Mouse (Mus musculus): Measurements from ENCODE around the gene Kri1.
"Not testable (repeated sequence)": the region's sequence is repeated elsewhere in the genome, so short reads cannot be mapped to it uniquely, and the experiment has no call there.

Kri1 gene

DNA sequence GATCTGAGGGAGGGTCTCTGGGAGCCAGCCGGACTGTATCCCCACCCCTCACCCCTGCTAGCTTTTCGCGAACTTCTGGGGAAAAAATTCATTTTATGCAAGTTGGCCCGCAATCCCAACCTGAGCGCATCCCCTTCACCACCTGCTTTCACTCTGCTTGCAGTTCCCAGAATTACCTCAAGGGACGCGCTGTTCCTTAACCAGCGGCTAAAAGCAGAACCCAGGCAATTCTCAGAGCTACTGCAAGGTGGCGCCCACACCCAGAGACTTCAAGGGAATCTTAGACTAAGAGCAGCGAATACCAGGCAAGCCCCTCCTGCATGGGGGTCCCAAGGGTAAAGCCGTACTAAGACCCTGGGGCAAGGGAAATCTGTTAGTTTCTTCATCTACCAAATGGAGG is 46.4 kb downstream of the Kri1 start:
- DNase-seq: peak; percentile 89 to 93

DNA sequence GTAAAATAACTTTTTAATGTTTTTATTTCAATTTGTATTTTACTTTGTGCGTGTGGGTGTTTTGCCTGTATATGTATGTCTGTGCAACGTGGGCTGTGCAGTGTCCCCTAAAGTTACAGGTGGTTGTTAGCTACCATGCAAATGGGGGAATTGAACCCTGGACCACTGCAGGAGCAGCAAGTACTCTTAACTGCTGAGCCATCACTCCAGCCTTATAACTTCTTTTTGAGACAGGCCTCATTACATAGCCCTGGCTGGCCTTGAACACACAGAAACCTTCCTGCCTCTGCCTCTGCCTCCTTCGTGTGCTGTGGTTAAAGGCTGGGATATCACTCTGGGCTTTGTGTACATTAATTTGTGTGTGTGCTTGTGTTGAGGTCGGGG is 48.3 kb downstream of the Kri1 start:
- DNase-seq: no peak

DNA sequence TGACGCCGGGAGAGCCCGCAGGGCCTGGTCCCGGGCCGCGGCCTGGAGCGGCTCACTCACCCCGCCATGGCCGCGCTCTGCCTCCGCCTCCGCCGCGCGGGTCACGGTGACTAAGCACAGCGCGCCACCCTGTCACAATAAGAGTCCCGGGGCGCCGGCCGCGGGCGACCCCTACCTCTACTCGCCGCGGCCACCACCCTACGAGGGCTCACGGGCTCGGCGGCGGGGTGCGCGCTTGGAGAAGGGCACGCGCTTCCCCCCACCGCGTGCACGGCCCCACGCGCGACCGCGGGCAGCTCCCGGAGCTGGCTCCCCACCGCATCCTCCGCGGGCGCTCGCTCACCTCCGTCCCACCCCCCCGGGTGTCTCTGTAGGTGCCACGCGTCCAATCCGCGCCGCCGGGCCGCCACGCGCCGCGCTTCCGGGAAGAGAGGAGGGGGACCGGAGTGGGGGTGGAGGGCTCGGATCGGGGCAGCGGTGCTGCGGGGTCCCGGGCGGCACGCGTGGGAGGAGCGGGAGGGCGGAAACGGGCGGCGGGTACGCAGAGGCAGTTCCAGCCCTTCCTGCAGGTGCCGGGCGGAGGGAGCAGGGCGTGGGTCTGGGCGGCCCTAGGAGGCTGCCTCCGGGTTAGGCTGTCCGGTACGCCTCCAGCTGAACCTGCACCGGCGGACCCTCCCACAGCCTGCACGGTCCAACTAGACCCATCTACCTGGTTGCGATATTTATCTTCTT is 48.9 kb downstream of the Kri1 start, which contains the start of gene Keap1:
TSS of gene Keap1 (minus strand) at position 629 of the 732 bp plus-strand sequence.
- peak; percentile 82 to 91 for DNase-seq

DNA sequence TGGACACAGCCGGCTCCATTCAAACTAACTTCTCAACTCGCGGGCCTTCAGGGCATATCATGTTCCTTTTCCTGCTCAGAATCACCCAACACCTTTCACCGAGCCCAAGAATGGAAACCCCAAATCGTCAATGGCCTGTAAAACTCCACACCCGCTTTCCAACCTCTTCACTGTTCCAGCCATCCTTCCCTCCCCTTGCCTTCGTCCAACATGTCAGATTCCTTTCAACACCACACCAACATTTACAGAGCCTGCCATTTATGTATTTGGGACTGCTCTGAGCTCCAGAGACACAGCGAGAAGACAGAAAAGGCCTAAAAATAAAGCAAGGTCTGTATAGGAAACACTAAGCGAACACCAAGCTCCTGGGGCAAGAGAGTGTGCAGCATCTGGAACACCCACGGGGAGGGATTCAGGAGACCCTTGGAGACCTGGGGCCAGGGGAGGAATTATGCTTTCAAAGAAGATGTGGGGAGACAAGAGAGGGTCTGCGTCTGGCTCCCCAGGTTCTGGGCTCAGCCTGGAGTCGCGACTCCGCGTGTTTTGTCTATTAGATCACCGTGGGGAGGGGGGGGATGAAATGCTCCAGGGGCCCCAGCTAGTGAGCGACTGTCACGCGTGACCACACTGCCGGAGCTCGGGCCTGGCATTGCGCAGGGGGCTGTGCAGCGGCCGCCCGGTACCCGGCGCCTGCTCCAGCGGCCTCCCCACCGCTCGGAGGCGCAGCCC is 49.6 kb downstream of the Kri1 start:
- peak in 1 of 2 experiments; percentile 43 for DNase-seq

DNA sequence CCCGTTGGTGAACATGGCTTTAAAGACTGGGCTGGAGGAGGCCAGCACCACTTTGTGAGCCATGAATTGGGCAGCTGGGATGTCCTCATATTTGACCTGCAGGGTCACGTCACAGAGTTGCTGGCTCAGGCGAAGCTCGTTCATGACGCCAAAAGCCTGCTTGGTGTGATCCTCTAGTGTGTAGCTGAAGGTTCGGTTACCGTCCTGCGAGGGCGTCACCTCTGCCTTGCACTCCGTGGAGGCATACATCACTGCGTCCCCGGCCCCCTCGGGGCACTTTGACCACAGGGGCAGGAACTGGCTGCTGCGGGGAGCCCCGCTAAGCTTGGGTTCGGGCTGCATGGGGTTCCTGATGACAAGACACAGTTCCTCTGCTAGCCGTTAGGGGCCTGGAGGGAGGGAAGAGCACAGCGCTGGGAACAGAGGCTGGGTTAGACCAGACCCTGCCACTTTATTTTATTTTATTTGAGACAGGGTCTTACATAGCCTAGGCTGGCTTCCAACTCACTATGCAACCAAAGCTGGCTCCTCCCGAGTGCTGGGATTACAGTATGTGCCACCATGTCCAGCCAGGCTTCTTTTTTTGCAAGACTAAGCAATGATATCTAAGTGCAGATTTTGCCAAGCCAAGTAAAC is 50.3 kb downstream of the Kri1 start:
- peak in 1 of 2 experiments; percentile 34 for DNase-seq

DNA sequence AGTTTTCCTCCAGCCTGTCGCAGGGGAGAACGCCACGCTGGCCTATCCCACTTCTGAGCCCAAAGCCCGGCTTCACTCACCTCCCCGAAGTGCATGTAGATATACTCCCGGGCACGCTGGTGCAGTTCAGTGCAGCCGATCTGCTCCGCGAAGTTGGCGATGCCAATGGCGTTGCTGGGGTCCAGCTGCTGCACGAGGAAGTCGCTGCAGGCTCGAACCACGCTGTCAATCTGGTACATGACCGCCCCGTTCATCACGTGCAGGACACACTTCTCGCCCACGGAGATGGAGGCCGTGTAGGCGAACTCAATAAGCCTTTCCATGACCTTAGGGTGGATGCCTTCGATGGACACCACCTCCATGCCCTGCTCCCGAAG is 50.8 kb downstream of the Kri1 start:
- peak in 1 of 2 experiments; percentile 17 for DNase-seq

DNA sequence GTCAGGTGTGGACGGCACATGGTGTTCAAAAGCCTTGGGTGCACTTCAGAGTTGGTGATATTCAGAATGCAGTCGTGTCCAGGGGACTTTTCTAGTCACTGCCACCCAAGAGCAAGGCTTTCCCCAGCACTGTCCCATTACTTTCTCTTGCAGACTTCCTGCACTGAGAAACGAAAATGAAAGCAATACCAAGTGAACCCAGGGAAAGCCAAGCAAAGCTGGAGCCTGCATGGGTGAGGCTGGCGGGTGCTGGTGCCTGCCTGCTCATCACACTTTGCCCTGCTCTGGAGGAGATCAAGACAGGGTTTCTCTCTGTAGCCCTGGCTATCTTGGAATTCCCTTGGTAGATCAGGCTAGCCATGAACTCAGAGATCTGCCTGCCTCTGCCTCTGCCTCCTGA is 52.4 kb downstream of the Kri1 start:
- peak in 1 of 2 experiments; percentile 34 for DNase-seq

DNA sequence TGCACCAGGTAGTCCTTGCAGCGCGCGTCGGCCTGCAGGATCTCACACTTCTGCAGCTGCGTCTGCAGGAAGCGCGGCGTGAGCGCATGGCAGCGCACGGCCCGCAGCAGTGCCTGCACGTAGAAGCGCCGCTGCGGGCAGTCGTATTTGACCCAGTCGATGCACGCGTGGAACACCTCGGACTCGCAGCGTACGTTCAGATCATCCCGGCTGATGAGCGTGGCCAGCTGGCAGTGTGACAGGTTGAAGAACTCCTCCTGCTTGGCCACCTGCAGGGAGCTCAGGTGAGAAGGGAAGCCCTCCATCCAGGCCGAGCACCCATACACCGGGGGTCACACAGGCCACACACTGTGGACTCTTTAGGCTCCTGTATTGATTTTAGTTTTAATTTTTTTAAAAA is 54.0 kb downstream of the Kri1 start:
- no peak for DNase-seq

DNA sequence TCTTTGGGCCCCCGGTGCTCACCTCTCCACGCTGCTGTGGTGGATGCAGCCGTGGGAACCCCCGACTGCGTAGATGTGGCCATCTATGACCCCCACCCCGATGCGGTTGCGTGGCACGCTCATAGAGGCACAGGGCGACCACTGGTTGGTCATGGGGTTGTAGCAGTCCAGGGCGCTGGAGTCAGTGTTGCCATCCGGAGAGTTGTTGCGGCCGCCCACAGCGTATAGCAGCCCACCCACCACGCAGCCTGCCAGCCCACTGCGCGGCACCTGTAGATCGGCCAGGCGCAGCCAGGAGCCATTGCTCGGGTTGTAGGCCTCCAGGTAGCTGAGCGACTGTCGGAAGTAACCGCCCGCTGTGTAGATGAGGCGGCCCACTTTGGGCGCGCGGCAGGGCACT is 54.4 kb downstream of the Kri1 start:
- DNase-seq: no peak

DNA sequence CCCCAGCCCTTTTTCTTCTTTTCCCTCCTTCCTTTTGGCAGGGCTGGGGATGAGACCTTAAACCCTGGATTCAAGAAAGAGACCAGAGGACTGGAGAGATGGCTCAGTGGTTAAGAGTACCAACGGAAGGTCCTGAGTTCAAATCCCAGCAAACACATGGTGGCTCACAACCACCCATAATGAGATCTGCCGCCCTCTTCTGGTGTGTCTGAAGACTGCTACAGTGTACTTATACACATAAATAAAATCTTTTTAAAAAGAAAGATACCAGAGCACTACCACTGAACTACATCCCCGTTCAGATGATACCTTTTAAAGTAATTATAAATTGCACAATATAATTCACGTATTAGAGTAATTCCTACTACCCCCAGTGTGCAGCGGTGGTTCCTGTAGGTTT is 54.9 kb downstream of the Kri1 start:
- DNase-seq: no peak

DNA sequence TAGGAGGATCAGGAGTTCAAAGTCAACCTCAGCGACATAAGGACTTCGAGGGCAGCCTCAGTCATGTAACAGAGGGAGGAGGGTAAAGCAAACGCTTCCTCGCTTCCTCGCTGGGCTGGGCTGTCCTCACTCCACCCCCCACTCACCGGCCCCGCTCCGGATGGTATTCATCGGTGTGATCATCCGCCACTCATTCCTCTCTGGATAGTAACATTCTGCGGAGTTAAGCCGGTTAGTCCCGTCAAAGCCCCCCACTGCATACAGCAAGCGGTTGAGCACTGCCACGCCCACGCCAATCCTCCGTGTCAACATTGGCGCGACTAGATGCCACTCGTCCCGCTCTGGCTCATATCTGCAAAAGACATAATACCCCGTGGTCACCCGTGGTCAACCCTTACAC is 56.2 kb downstream of the Kri1 start:
- DNase-seq: no peak

DNA sequence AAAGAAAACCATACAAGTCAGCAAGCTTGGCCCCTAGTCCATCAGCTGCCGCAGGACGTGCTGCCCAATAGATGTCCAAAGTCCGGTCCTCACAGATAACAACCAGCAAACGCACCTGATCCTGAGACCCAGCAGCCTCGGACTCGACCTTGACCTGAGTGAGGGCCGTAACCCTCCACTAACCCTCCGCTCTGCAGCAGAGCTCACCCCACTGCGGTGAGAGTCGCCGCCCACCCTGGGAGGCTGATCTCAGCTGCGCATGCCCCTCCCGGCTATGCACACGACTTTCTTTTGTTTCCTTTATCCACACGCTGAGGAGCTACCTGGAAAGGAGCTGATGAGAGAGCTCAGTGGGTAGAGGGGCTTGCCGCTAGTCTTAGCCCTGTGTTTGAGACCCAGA is 60.4 kb downstream of the Kri1 start:
- peak in 1 of 2 experiments; percentile 26 for DNase-seq

DNA sequence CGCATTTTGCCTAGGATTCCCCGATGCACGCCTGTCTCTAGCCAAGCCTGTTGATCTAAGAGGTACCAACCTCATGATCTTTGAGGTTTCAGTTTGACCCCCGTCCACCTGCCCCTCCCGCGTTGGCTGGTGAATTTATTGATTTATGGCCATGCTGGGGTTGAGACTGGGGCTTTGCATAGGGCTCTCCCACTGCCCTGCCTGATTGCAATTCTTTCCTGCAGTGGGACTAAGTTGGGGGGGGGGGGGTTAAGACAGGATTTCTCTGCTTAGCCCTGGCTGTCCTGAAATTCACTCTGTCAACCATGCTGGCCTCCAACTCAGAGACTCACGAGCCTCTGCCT is 62.4 kb downstream of the Kri1 start:
- no peak for DNase-seq

DNA sequence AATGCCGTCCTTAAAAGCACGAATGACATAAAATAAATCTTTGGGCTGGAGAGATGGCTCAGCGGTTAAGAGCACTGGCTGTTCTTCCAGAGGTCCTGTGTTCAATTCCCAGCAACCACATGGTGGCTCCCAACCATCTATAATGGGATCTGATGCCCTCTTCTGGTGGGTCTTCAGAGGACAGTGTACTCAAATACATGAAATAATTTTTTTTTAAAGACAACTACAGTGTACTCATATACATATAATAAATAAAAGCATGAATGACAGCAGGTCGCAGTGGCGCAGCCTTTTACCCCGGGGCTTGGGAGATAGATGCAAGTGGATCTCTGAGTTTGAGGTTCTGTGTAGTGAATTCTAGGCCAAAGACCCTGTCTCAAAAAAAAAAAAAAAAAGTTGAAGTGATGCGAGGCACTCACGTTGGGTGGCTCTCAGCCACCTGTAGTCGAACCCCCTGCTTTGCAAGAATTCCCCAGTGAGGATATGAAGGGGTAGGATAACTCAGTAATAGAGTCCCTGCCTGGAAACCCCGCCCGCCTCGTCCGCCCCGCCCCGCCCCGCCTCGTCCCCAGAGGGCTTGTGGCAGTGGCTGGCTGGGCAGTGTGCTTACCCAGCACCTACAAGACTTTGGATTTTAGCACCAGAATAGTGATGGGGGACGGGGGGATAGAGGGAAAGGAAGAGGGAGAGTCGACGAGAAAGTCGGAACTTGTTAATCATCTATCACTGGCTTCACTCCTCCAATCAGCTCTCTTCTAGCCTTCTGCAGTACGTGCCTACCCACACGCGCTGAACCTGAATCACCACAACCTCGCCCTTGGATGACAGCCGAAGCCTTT is 63.0 kb downstream of the Kri1 start:
- DNase-seq: peak; percentile 60 to 62

DNA sequence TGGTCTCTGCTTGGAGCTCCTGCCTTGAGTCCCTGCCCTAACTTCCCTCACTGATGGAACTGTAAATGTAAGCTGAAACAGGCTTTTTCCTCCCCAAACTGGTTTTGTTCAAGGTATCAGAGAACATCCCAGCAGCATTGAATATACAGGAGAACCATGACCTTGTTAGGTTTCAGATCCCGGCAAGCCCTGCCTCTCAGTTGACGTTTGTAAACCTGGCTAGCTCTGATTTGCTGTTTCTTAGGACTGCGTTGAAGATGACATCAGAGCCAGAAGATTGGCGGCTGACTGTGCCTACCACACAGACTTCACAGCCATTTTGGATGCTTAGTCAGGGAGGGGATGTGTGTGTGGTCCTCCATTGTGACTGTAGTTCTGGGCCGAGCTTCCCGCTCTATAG is 63.9 kb downstream of the Kri1 start:
- no peak for DNase-seq

DNA sequence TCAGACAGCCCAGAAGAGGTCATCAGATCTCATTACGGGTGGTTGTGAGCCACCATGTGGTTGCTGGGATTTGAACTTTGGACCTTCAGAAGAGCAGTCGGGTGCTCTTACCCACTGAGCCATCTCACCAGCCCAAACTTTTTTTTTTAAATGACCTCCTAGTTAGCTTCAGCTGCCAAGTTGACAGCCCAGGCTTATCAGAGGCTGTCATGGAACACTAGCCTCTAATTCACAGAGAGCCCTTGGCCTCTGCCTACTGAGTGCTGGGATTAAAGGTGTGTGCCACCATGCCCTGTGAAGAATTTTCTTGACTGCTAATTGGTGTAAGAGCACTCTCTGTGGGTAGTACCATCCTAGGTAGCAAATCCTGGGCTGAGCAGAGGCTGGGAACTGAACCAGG is 64.3 kb downstream of the Kri1 start:
- not testable (repeated sequence) for DNase-seq
